Mouse (Mus musculus): Measurements from ENCODE around the gene Fgfr2. TPM values are rescaled to one million over a fixed set of nuclear protein-coding genes. Genes with fewer than 3 reads are reported as not detected.

The Fgfr2 gene
- polyA plus RNA-seq, 1 experiment from 2014 or later: 24.1 TPM

DNA sequence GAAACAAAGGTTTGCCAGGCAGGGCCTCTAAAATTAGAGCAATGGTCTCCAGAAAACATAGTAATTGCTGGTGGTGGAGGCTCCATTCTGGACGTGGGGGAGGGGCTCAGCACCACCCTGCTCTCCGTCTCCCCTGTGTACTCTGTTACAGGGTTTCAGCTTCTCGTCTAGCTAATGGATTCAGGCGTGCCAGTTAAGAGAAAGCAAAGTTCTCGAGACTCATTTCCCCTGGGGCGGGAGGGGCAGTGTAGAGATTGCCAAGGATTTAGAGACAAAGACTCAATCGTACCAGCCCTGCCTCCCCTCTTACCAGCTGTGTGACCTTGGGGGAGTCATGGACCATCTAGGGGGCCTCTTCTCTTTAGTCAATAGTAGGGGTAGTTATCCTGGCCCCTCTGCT, 2473.9 kb downstream of the Fgfr2 start:
- Histone ChIP-seq H3K27me3 (replicated peaks; ENCODE audit: control insufficient read depth, insufficient read depth, low read length) (peaks cover 4% of the 10 kb centered on the region; the same call in 1 of the 2 replicates), H3K9me3 (ENCODE audit: control insufficient read depth, low read length) (no peaks in the 10 kb centered on the region), H3K9ac (ENCODE audit: low read depth, low read length) (no peak overlapping the region), H3K4me2 (ENCODE audit: low read length) (no peak overlapping the region), H3K36me3 (ENCODE audit: control insufficient read depth, insufficient read depth, low read length) (no peaks in the 10 kb centered on the region), H3K4me3 (ENCODE audit: low read length) (no peak overlapping the region), H3K4me1 (ENCODE audit: control insufficient read depth, insufficient read depth, low read depth, low read length) (peaks cover 17% of the 10 kb centered on the region), H3K27ac (ENCODE audit: low read depth, low read length) (no peak overlapping the region)
- WGBS: 38% methylated on average over 7 of the region's 7 CpGs
- ATAC-seq: no peak

- Histone ChIP-seq H3K36me3 (ENCODE audit: control insufficient read depth, insufficient read depth, low read length) (no peaks in the 10 kb centered on the region), H3K4me1 (ENCODE audit: control insufficient read depth, insufficient read depth, low read depth, low read length) (peaks cover 17% of the 10 kb centered on the region), H3K27ac (ENCODE audit: low read depth, low read length) (no peak overlapping the region), H3K4me2 (ENCODE audit: low read length) (no peak overlapping the region), H3K9ac (ENCODE audit: low read depth, low read length) (no peak overlapping the region), H3K27me3 (replicated peaks; ENCODE audit: control insufficient read depth, insufficient read depth, low read length) (peaks cover 4% of the 10 kb centered on the region; the same call in 1 of the 2 replicates), H3K9me3 (ENCODE audit: control insufficient read depth, low read length) (no peaks in the 10 kb centered on the region), H3K4me3 (ENCODE audit: low read length) (no peak overlapping the region)
- 69% methylated on average over 4 of the region's 4 CpGs for WGBS
- no peak for ATAC-seq
Measured at GRCm38 (mm10) chr7:130648061-130648460, 2475.1 kb downstream of the Fgfr2 start.

- WGBS: under 1% methylated on average over 18 of the region's 18 CpGs
Measured at GRCm38 (mm10) chr7:130646762-130647139, 2476.4 kb downstream of the Fgfr2 start.

GRCm38 (mm10) chr7:130645994-130646761, 2477.0 kb downstream of the Fgfr2 start:
- H3K9me3 ChIP-seq (ENCODE audit: control insufficient read depth, low read length): no peaks in the 10 kb centered on the region
- H3K36me3 ChIP-seq (ENCODE audit: control insufficient read depth, insufficient read depth, low read length): no peaks in the 10 kb centered on the region
- ATAC-seq: peak; percentile 81
- H3K9ac ChIP-seq (ENCODE audit: low read depth, low read length): peak overlapping the region; percentile 63
- under 1% methylated on average over 55 of the region's 55 CpGs for WGBS
- peaks cover 17% of the 10 kb centered on the region for H3K4me1 ChIP-seq (ENCODE audit: control insufficient read depth, insufficient read depth, low read depth, low read length)
- peak overlapping the region; percentile 53 for H3K4me3 ChIP-seq (ENCODE audit: low read length)
- peak overlapping the region; percentile 44; the same call in 1 of the 2 replicates for H3K27ac ChIP-seq (ENCODE audit: low read depth, low read length)
- peaks cover 4% of the 10 kb centered on the region; the same call in 1 of the 2 replicates for H3K27me3 ChIP-seq (replicated peaks; ENCODE audit: control insufficient read depth, insufficient read depth, low read length)
- peak overlapping the region; percentile 98 for H3K4me2 ChIP-seq (ENCODE audit: low read length)

More at GRCm38 (mm10) chr7:130646762-130647139, 2476.4 kb downstream of the Fgfr2 start:
- peaks cover 4% of the 10 kb centered on the region; the same call in 1 of the 2 replicates for H3K27me3 ChIP-seq (replicated peaks; ENCODE audit: control insufficient read depth, insufficient read depth, low read length)
- H3K27ac ChIP-seq (ENCODE audit: low read depth, low read length): no peak overlapping the region
- H3K9me3 ChIP-seq (ENCODE audit: control insufficient read depth, low read length): no peaks in the 10 kb centered on the region
- peak; percentile 55 for ATAC-seq
- peak overlapping the region; percentile 98 for H3K4me2 ChIP-seq (ENCODE audit: low read length)
- H3K4me3 ChIP-seq (ENCODE audit: low read length): peak overlapping the region; percentile 53
- peaks cover 17% of the 10 kb centered on the region for H3K4me1 ChIP-seq (ENCODE audit: control insufficient read depth, insufficient read depth, low read depth, low read length)
- H3K36me3 ChIP-seq (ENCODE audit: control insufficient read depth, insufficient read depth, low read length): no peaks in the 10 kb centered on the region
- H3K9ac ChIP-seq (ENCODE audit: low read depth, low read length): peak overlapping the region; percentile 63

- peak overlapping the region; percentile 44; the same call in 1 of the 2 replicates for H3K27ac ChIP-seq (ENCODE audit: low read depth, low read length)
- no peaks in the 10 kb centered on the region for H3K36me3 ChIP-seq (ENCODE audit: control insufficient read depth, insufficient read depth, low read length)
- peak overlapping the region; percentile 98 for H3K4me2 ChIP-seq (ENCODE audit: low read length)
- H3K4me1 ChIP-seq (ENCODE audit: control insufficient read depth, insufficient read depth, low read depth, low read length): peaks cover 17% of the 10 kb centered on the region
- 18% methylated on average over 15 of the region's 15 CpGs for WGBS
- H3K9ac ChIP-seq (ENCODE audit: low read depth, low read length): peak overlapping the region; percentile 63
- peaks cover 4% of the 10 kb centered on the region; the same call in 1 of the 2 replicates for H3K27me3 ChIP-seq (replicated peaks; ENCODE audit: control insufficient read depth, insufficient read depth, low read length)
- ATAC-seq: peak; percentile 24; the same call in 1 of the 2 replicates
- H3K9me3 ChIP-seq (ENCODE audit: control insufficient read depth, low read length): no peaks in the 10 kb centered on the region
- H3K4me3 ChIP-seq (ENCODE audit: low read length): peak overlapping the region; percentile 53
Measured at GRCm38 (mm10) chr7:130645332-130645993, 2477.7 kb downstream of the Fgfr2 start.

- Histone ChIP-seq H3K4me3 (ENCODE audit: low read length) (no peak overlapping the region), H3K4me2 (ENCODE audit: low read length) (no peak overlapping the region), H3K9ac (ENCODE audit: low read depth, low read length) (no peak overlapping the region), H3K4me1 (ENCODE audit: control insufficient read depth, insufficient read depth, low read depth, low read length) (peaks cover 4% of the 10 kb centered on the region), H3K9me3 (ENCODE audit: control insufficient read depth, low read length) (no peaks in the 10 kb centered on the region), H3K36me3 (ENCODE audit: control insufficient read depth, insufficient read depth, low read length) (no peaks in the 10 kb centered on the region), H3K27me3 (replicated peaks; ENCODE audit: control insufficient read depth, insufficient read depth, low read length) (peaks cover 1% of the 10 kb centered on the region; the same call in 1 of the 2 replicates), H3K27ac (ENCODE audit: low read depth, low read length) (no peak overlapping the region)
- 78% methylated on average over 9 of the region's 9 CpGs for WGBS
- ATAC-seq: no peak
Measured at GRCm38 (mm10) chr7:130640681-130641080, 2482.5 kb downstream of the Fgfr2 start.

GRCm38 (mm10) chr7:130637811-130638210, 2485.3 kb downstream of the Fgfr2 start:
- Histone ChIP-seq H3K4me1 (ENCODE audit: control insufficient read depth, insufficient read depth, low read depth, low read length) (no peaks in the 10 kb centered on the region; the same call in 1 of the 2 replicates), H3K4me2 (ENCODE audit: low read length) (no peak overlapping the region), H3K9ac (ENCODE audit: low read depth, low read length) (no peak overlapping the region), H3K4me3 (ENCODE audit: low read length) (no peak overlapping the region), H3K36me3 (ENCODE audit: control insufficient read depth, insufficient read depth, low read length) (no peaks in the 10 kb centered on the region), H3K27me3 (replicated peaks; ENCODE audit: control insufficient read depth, insufficient read depth, low read length) (no peaks in the 10 kb centered on the region), H3K27ac (ENCODE audit: low read depth, low read length) (no peak overlapping the region), H3K9me3 (ENCODE audit: control insufficient read depth, low read length) (no peaks in the 10 kb centered on the region)
- 42% methylated on average over 6 of the region's 6 CpGs for WGBS
- no peak for ATAC-seq

GRCm38 (mm10) chr7:130636902-130637301, 2486.2 kb downstream of the Fgfr2 start:
- H3K27ac ChIP-seq (ENCODE audit: low read depth, low read length): no peak overlapping the region
- 93% methylated on average over 4 of the region's 4 CpGs for WGBS
- no peaks in the 10 kb centered on the region for H3K36me3 ChIP-seq (ENCODE audit: control insufficient read depth, insufficient read depth, low read length)
- H3K4me2 ChIP-seq (ENCODE audit: low read length): no peak overlapping the region
- no peaks in the 10 kb centered on the region for H3K27me3 ChIP-seq (replicated peaks; ENCODE audit: control insufficient read depth, insufficient read depth, low read length)
- H3K4me3 ChIP-seq (ENCODE audit: low read length): no peak overlapping the region
- H3K9ac ChIP-seq (ENCODE audit: low read depth, low read length): no peak overlapping the region
- no peak for ATAC-seq
- no peaks in the 10 kb centered on the region for H3K9me3 ChIP-seq (ENCODE audit: control insufficient read depth, low read length)
- H3K4me1 ChIP-seq (ENCODE audit: control insufficient read depth, insufficient read depth, low read depth, low read length): no peaks in the 10 kb centered on the region; the same call in 1 of the 2 replicates

DNA sequence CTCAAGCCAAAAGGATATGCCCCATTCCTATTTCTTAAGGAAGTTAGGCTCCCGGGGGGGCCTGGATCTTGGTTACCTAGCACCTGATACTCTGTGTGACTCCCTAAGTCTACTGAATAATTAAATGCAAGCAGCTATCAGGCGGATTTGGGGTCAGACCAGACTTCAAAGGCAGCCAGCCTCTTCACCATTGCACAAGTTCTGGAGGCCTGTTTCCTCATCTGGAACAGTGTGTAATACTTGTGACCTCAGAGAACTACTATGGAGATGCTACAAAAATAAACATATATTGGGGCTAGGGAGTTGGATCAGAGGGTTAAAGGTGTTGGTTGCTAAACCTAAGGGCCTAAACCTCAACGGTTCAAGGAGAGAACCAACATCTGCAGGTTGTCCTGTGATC, 2486.9 kb downstream of the Fgfr2 start:
- Histone ChIP-seq H3K27me3 (replicated peaks; ENCODE audit: control insufficient read depth, insufficient read depth, low read length) (no peaks in the 10 kb centered on the region), H3K9ac (ENCODE audit: low read depth, low read length) (no peak overlapping the region), H3K4me3 (ENCODE audit: low read length) (no peak overlapping the region), H3K9me3 (ENCODE audit: control insufficient read depth, low read length) (no peaks in the 10 kb centered on the region), H3K4me2 (ENCODE audit: low read length) (no peak overlapping the region), H3K4me1 (ENCODE audit: control insufficient read depth, insufficient read depth, low read depth, low read length) (no peaks in the 10 kb centered on the region; the same call in 1 of the 2 replicates), H3K36me3 (ENCODE audit: control insufficient read depth, insufficient read depth, low read length) (no peaks in the 10 kb centered on the region), H3K27ac (ENCODE audit: low read depth, low read length) (no peak overlapping the region)
- 83% methylated on average over 3 of the region's 3 CpGs for WGBS
- ATAC-seq: no peak
